Mouse (Mus musculus): ENCODE measurements around the gene Xirp1. TPM values are rescaled to one million over a fixed set of nuclear protein-coding genes. Genes with fewer than 3 reads are reported as not detected.

The Xirp1 gene
- polyA plus RNA-seq, 1 experiment from 2014 or later: not detected

GRCm38 (mm10) chr9:119981183-119982179 is 41.9 kb downstream of the Xirp1 start:
- Histone ChIP-seq H3K36me3 (ENCODE audit: control insufficient read depth, insufficient read depth, low read length) (no peaks in the 10 kb centered on the region), H3K9ac (ENCODE audit: low read length) (peak overlapping the region; percentile 47), H3K4me1 (replicated peaks; ENCODE audit: control insufficient read depth, insufficient read depth, low read length) (peaks cover 35% of the 10 kb centered on the region), H3K4me2 (ENCODE audit: low read depth, low read length, severe bottlenecking) (peak overlapping the region; percentile 94), H3K9me3 (ENCODE audit: control insufficient read depth, low read length) (no peaks in the 10 kb centered on the region), H3K27me3 (ENCODE audit: control insufficient read depth, insufficient read depth, low read length) (peaks cover 5% of the 10 kb centered on the region; the same call in 1 of the 2 replicates), H3K4me3 (ENCODE audit: low read depth, low read length) (peak overlapping the region; percentile 21; the same call in 1 of the 2 replicates), H3K27ac (ENCODE audit: low read depth, low read length) (peak overlapping the region; percentile 75)
- WGBS: 0% methylated on average over 16 of the region's 16 CpGs
- peak; percentile 79 for DNase-seq (ENCODE audit: low spot score)
- ATAC-seq (replicated peaks; ENCODE audit: low FRiP score): peak; percentile 8; the same call in 1 of the 2 replicates

DNA sequence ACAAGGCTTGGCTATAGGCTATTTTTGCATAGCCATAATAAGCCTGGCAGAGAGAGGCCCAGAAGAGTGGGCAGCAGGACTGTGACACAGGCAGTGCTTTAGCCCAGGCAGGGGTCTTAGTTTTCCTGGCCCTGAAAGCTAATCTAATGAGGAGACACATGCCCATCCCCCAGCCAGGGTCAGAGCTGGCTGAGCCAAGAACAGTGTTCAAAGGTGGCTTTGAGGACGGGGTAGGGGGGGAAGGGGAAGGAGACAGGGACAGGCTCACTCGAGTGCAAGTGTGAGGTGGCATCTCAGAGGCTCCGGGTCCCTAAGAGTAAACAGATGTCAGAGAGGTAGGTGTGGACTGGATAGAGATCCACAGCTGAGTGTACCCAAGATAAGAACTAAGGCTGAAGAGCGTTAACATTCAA is 42.6 kb downstream of the Xirp1 start:
- H3K9me3 ChIP-seq (ENCODE audit: control insufficient read depth, low read length): no peaks in the 10 kb centered on the region
- peak overlapping the region; percentile 94; the same call in 1 of the 2 replicates for H3K4me2 ChIP-seq (ENCODE audit: low read depth, low read length, severe bottlenecking)
- no peaks in the 10 kb centered on the region for H3K36me3 ChIP-seq (ENCODE audit: control insufficient read depth, insufficient read depth, low read length)
- ATAC-seq (replicated peaks; ENCODE audit: low FRiP score) (no peak), DNase-seq (ENCODE audit: low spot score) (no peak)
- H3K27me3 ChIP-seq (ENCODE audit: control insufficient read depth, insufficient read depth, low read length): peaks cover 5% of the 10 kb centered on the region; the same call in 1 of the 2 replicates
- 7% methylated on average over 4 of the region's 4 CpGs for WGBS
- H3K4me3 ChIP-seq (ENCODE audit: low read depth, low read length): no peak overlapping the region
- peak overlapping the region; percentile 47 for H3K9ac ChIP-seq (ENCODE audit: low read length)
- peak overlapping the region; percentile 75 for H3K27ac ChIP-seq (ENCODE audit: low read depth, low read length)
- peaks cover 35% of the 10 kb centered on the region for H3K4me1 ChIP-seq (replicated peaks; ENCODE audit: control insufficient read depth, insufficient read depth, low read length)

- Histone ChIP-seq H3K9ac (ENCODE audit: low read length) (no peak overlapping the region), H3K4me2 (ENCODE audit: low read depth, low read length, severe bottlenecking) (no peak overlapping the region), H3K36me3 (ENCODE audit: control insufficient read depth, insufficient read depth, low read length) (no peaks in the 10 kb centered on the region), H3K4me3 (ENCODE audit: low read depth, low read length) (no peak overlapping the region), H3K27ac (ENCODE audit: low read depth, low read length) (no peak overlapping the region), H3K27me3 (ENCODE audit: control insufficient read depth, insufficient read depth, low read length) (peaks cover 5% of the 10 kb centered on the region; the same call in 1 of the 2 replicates), H3K9me3 (ENCODE audit: control insufficient read depth, low read length) (no peaks in the 10 kb centered on the region), H3K4me1 (replicated peaks; ENCODE audit: control insufficient read depth, insufficient read depth, low read length) (peaks cover 35% of the 10 kb centered on the region)
- ATAC-seq (replicated peaks; ENCODE audit: low FRiP score) (no peak), DNase-seq (ENCODE audit: low spot score) (no peak)
- 44% methylated on average over 2 of the region's 2 CpGs for WGBS
These were observed 43.6 kb downstream of the Xirp1 start for GRCm38 (mm10) chr9:119979749-119980148.

GRCm38 (mm10) chr9:119978811-119979441 is 44.5 kb downstream of the Xirp1 start:
- Histone ChIP-seq H3K9me3 (ENCODE audit: control insufficient read depth, low read length) (no peaks in the 10 kb centered on the region), H3K36me3 (ENCODE audit: control insufficient read depth, insufficient read depth, low read length) (no peaks in the 10 kb centered on the region), H3K27me3 (ENCODE audit: control insufficient read depth, insufficient read depth, low read length) (peaks cover 5% of the 10 kb centered on the region; the same call in 1 of the 2 replicates), H3K9ac (ENCODE audit: low read length) (no peak overlapping the region), H3K27ac (ENCODE audit: low read depth, low read length) (no peak overlapping the region), H3K4me3 (ENCODE audit: low read depth, low read length) (no peak overlapping the region), H3K4me1 (replicated peaks; ENCODE audit: control insufficient read depth, insufficient read depth, low read length) (peaks cover 32% of the 10 kb centered on the region), H3K4me2 (ENCODE audit: low read depth, low read length, severe bottlenecking) (no peak overlapping the region)
- WGBS: 84% methylated on average over 6 of the region's 6 CpGs
- no peak for DNase-seq (ENCODE audit: low spot score)
- ATAC-seq (replicated peaks; ENCODE audit: low FRiP score): no peak

- no peak for DNase-seq (ENCODE audit: low spot score)
- Histone ChIP-seq H3K36me3 (ENCODE audit: control insufficient read depth, insufficient read depth, low read length) (no peaks in the 10 kb centered on the region), H3K27me3 (ENCODE audit: control insufficient read depth, insufficient read depth, low read length) (peaks cover 5% of the 10 kb centered on the region; the same call in 1 of the 2 replicates), H3K4me3 (ENCODE audit: low read depth, low read length) (no peak overlapping the region), H3K9me3 (ENCODE audit: control insufficient read depth, low read length) (no peaks in the 10 kb centered on the region), H3K4me2 (ENCODE audit: low read depth, low read length, severe bottlenecking) (no peak overlapping the region), H3K9ac (ENCODE audit: low read length) (no peak overlapping the region), H3K27ac (ENCODE audit: low read depth, low read length) (no peak overlapping the region), H3K4me1 (replicated peaks; ENCODE audit: control insufficient read depth, insufficient read depth, low read length) (peaks cover 30% of the 10 kb centered on the region)
- no peak for ATAC-seq (replicated peaks; ENCODE audit: low FRiP score)
- WGBS: 60% methylated on average over 9 of the region's 9 CpGs
These were observed 45.1 kb downstream of the Xirp1 start for GRCm38 (mm10) chr9:119978151-119978810.

DNA sequence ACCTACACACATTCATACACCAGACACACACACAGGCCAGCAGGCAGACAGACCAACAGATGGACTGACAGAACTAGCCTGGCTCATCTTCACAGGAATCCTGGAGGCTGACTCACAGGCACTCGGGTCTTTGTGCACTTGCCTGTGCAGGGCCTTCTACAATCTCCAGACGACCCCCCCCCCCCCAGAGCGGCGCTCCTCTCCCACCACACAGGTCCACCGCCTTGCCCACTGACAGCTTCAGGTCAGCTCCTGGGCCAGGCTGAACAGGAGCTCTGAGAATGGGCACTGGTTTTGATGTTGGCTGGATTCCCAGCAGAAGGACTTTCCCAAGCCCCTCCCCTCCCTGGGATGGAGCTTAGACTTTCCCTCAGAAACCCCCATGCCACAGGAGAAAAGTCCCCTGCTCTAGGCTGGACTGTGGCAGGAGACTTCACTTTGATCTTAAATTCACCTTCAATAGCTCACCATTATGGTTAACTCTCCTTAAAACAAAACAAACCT is 45.8 kb downstream of the Xirp1 start:
- Histone ChIP-seq H3K9me3 (ENCODE audit: control insufficient read depth, low read length) (no peaks in the 10 kb centered on the region), H3K27me3 (ENCODE audit: control insufficient read depth, insufficient read depth, low read length) (no peaks in the 10 kb centered on the region; the same call in 1 of the 2 replicates), H3K9ac (ENCODE audit: low read length) (no peak overlapping the region), H3K27ac (ENCODE audit: low read depth, low read length) (no peak overlapping the region), H3K4me1 (replicated peaks; ENCODE audit: control insufficient read depth, insufficient read depth, low read length) (peaks cover 24% of the 10 kb centered on the region), H3K4me3 (ENCODE audit: low read depth, low read length) (no peak overlapping the region), H3K36me3 (ENCODE audit: control insufficient read depth, insufficient read depth, low read length) (no peaks in the 10 kb centered on the region), H3K4me2 (ENCODE audit: low read depth, low read length, severe bottlenecking) (no peak overlapping the region)
- WGBS: 63% methylated on average over 5 of the region's 5 CpGs
- DNase-seq (ENCODE audit: low spot score) (no peak), ATAC-seq (replicated peaks; ENCODE audit: low FRiP score) (no peak)

GRCm38 (mm10) chr9:119976704-119977556 is 46.5 kb downstream of the Xirp1 start:
- Histone ChIP-seq H3K4me3 (ENCODE audit: low read depth, low read length) (no peak overlapping the region), H3K27me3 (ENCODE audit: control insufficient read depth, insufficient read depth, low read length) (no peaks in the 10 kb centered on the region), H3K9me3 (ENCODE audit: control insufficient read depth, low read length) (no peaks in the 10 kb centered on the region), H3K9ac (ENCODE audit: low read length) (no peak overlapping the region), H3K36me3 (ENCODE audit: control insufficient read depth, insufficient read depth, low read length) (no peaks in the 10 kb centered on the region), H3K4me1 (replicated peaks; ENCODE audit: control insufficient read depth, insufficient read depth, low read length) (peaks cover 17% of the 10 kb centered on the region), H3K27ac (ENCODE audit: low read depth, low read length) (no peak overlapping the region), H3K4me2 (ENCODE audit: low read depth, low read length, severe bottlenecking) (no peak overlapping the region)
- ATAC-seq (replicated peaks; ENCODE audit: low FRiP score): no peak
- 68% methylated on average over 17 of the region's 17 CpGs for WGBS
- DNase-seq (ENCODE audit: low spot score): no peak

All from forebrain, embryonic 11.5 days (tissue).